Mouse (Mus musculus): Measurements from ENCODE around the gene Wee2.
A peak's percentile ranks its signal among the peaks of the same experiment; 100 is the strongest.

The Wee2 gene

GRCm38 (mm10) chr6:40438936-40439335 lies at the start of gene Wee2:
Wee2 (plus strand) TSS chr6:40439088.
- DNase-seq = no peak

GRCm38 (mm10) chr6:40390975-40391374 lies 47.9 kb upstream of the Wee2 start:
- no peak for DNase-seq

GRCm38 (mm10) chr6:40393213-40393612 lies 45.7 kb upstream of the Wee2 start:
- peak; percentile 80 for DNase-seq

GRCm38 (mm10) chr6:40402031-40402430 lies 36.9 kb upstream of the Wee2 start:
- no peak for DNase-seq

- no peak for DNase-seq
Measured at GRCm38 (mm10) chr6:40403640-40404285, 35.1 kb upstream of the Wee2 start.

GRCm38 (mm10) chr6:40411085-40411484 lies 27.8 kb upstream of the Wee2 start:
- no peak for DNase-seq

- no peak for DNase-seq
Measured at GRCm38 (mm10) chr6:40413046-40413445, 25.8 kb upstream of the Wee2 start.

GRCm38 (mm10) chr6:40413565-40413964 lies 25.3 kb upstream of the Wee2 start:
- no peak for DNase-seq

GRCm38 (mm10) chr6:40415799-40416198 lies 23.1 kb upstream of the Wee2 start:
- DNase-seq = no peak

- no peak for DNase-seq
Measured at GRCm38 (mm10) chr6:40418386-40418785, 20.5 kb upstream of the Wee2 start.

GRCm38 (mm10) chr6:40421099-40421498 lies 17.8 kb upstream of the Wee2 start:
- no peak for DNase-seq

GRCm38 (mm10) chr6:40423013-40423412 lies 15.9 kb upstream of the Wee2 start:
- DNase-seq = no peak

- DNase-seq = peak; percentile 50
Measured at GRCm38 (mm10) chr6:40423774-40424173, 15.1 kb upstream of the Wee2 start.

GRCm38 (mm10) chr6:40427441-40427840 lies 11.4 kb upstream of the Wee2 start:
- no peak for DNase-seq

- no peak for DNase-seq
Measured at GRCm38 (mm10) chr6:40428696-40429095, 10.2 kb upstream of the Wee2 start.

- DNase-seq = no peak
Measured at GRCm38 (mm10) chr6:40429521-40429931, 9.4 kb upstream of the Wee2 start.

GRCm38 (mm10) chr6:40430251-40430650 lies 8.6 kb upstream of the Wee2 start:
- DNase-seq = no peak

GRCm38 (mm10) chr6:40430878-40431277 lies 8.0 kb upstream of the Wee2 start:
- no peak for DNase-seq

- no peak for DNase-seq
Measured at GRCm38 (mm10) chr6:40431356-40431755, 7.5 kb upstream of the Wee2 start.

GRCm38 (mm10) chr6:40431812-40432211 lies 7.1 kb upstream of the Wee2 start:
- no peak for DNase-seq

GRCm38 (mm10) chr6:40432346-40433275 lies 6.3 kb upstream of the Wee2 start:
- no peak for DNase-seq

GRCm38 (mm10) chr6:40434697-40435096 lies 4.2 kb upstream of the Wee2 start:
- DNase-seq = no peak

GRCm38 (mm10) chr6:40435151-40436046 lies 3.5 kb upstream of the Wee2 start:
- DNase-seq = peak; percentile 49
